Mouse (Mus musculus) cerebral cortex, adult 2 months (tissue): Measurements from ENCODE around the gene Flnb.

Experiments used
- WGBS: fragments of 180-500 bp; shearing (Covaris S2); methylation state at CpG from one replicate; pipeline ENCODE4 v1.1.7; 2018; 5-methylcytosine and 5-hydroxymethylcytosine counted together

Flnb gene

DNA sequence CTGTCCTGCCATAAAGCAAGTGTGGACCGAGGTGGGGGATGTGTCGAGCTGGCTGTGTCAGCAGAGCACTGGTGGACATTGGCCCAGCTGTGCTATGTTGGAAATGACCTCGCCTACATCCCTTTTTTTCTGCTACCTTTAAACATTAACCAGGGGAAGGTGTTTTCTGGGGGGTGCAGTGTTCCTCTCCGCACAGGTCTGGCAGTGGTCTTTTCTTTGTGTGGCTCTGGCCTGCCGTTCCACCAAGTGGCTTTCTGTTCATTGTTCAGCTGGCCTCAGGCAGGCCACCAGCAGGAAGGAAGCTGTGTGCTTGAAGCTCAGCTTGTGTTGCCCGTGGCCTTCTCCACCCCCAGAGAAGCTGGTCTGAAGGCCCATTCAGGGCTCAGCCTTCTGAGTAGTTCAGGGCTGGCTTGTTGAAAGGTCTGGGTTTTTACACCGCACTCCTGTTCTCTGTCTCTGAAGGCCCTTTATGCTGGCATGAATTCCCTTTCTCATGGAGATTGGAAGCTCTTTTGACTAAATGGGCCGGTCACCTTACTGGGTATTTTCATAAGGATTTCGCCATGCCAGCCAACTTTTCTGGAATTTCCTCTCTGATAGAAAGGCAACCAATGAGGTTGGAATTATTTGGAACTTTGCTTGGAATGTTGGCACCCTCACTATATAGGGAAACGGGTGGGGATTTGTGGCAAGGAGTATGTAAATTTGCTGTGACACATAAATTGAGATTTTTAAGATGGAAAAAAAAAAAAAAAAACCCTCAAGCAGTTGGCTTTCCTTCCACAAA is 8.6 kb downstream of the Flnb start:
- 40% methylated on average over 10 of the region's 10 CpGs for WGBS

DNA sequence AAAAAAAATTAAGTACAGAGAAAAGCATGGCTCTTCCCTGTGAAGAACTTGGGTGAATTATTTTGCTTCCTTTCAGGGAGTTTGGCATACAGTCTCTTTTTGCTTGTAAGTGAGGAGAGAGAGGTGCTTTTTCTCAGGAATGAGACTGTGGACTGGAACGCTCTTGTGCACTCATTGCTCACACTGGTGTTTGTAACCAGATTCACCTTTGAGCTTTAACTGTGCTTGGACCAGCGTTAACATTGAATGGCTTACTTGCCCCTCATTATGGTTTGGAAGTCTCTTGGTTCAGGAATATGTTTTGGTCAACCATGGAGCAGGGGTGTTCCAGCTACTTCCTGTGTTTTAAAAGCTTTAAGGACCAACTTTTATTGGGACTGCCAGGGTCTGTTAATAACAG is 11.4 kb downstream of the Flnb start:
- WGBS, result 83% methylated on average over 2 of the region's 2 CpGs

DNA sequence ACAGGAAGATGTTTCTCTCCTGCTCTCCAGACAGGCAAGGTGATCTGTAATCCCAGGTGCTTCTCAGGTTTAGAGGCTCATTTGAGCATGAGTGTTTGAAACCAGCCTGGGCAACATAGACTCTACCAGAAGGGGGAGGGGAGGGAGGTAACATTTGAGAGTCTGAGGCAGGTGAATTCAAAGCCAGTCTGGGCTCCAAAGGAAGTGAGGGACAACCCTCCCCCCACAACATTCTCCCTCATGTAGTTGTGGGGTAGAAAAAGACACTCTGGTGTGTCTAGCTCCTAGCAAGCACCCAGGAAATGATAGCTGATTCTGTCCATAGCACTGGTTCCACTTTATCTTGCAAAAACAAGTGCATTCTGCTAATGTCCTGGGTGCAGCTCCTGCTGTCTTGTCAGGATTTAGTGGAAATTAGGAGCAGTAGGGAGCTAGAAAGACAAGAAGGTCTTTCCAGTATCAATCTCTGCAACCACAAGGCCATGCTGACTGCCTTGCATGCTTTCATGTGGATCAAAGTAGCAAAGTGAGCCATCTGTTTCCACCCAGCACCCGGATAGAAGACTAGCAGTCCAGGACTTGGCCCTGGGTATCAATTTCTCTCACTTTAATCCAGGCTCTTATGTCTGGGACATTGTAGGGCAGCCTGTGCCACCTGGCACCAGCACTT is 14.1 kb downstream of the Flnb start:
- 52% methylated on average over 1 of the region's 1 CpGs for WGBS

DNA sequence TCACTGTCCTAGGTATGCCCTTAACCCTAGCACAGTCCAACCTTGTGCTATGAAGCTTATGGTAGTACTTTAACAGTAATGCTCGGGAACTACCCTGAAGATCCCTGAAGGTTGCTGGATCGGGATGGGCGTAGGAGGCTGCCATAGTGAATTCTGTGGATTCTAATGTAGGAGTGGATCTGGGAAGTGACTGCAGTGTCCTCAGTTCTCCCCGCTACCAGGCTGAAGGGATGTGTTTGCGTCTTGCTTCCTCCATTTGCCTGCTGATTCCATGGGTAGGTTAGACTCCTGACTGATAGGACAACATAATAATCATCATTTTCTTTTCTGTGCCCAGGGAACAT is 14.7 kb downstream of the Flnb start:
- WGBS, result 77% methylated on average over 5 of the region's 5 CpGs

DNA sequence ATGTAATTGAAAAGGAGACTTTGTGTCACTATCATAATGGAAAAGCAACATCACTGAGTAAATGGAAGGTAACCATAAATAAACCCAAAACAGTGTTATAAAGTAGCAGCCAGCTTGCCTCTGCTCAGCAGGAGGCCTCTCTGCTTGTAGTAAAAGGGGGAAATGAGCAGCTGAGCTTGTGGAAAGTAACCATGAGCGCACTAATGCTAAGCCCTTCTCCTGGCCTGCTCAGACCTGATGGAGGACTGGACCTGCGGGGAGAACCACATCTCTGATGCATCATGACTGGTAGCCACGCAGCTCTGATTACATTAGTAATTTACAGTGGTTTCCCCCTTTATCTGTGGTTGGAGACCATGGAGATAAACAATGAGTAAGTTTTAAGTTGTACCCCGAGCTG is 15.7 kb downstream of the Flnb start:
- WGBS, result 84% methylated on average over 4 of the region's 4 CpGs

DNA sequence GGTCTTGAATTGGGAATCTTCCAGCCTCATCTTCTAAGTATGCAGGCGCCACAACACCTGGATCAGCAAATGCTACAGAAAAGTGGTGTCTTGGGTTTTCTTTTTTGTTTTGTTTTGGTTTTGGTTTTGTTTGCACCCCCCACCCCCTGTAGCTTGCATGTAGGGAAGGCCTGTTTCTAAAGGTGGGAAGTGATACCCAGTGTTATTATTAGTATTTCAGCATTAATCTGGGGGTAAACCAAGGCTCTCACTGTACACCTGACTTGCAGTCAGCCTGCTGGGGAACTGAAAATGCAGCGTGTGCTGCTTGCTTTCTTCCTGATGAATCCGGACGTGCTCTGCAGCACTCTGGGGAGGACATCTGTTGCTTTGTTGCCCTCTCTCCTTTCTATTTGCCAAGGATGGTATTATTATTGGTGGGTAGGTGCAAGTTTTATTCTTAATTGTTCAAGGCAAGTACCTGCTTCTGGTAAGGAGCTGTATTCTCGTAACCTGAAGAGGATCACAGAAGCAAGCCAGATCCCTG is 20.9 kb downstream of the Flnb start:
- WGBS, result 72% methylated on average over 5 of the region's 5 CpGs

DNA sequence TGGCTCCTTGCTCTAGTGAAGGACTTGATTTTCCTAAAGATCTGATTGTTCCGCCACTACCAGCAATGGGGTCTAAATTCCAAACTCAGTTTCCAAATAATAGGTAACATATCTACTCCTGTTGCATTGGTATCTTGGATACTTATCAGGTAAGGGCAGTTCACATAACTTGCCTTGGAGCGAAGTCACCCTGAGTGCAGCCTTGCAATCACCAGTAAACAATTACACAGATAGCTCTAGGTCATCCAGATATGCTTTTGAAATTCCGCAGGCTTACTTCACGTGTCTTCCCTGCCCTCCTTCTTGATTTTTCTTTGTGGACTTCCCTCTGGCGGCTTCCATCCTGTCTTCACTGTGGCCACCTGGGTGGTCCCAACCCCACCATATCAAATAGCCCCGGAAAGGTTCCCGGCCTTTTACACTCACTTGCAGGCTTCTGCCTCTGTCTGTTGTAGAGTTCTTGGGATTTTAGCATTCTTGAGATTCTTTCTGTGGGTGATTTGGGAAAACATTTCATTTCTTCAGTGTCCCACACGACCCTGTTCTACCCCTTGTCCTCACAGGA is 22.3 kb downstream of the Flnb start:
- 85% methylated on average over 8 of the region's 8 CpGs for WGBS

DNA sequence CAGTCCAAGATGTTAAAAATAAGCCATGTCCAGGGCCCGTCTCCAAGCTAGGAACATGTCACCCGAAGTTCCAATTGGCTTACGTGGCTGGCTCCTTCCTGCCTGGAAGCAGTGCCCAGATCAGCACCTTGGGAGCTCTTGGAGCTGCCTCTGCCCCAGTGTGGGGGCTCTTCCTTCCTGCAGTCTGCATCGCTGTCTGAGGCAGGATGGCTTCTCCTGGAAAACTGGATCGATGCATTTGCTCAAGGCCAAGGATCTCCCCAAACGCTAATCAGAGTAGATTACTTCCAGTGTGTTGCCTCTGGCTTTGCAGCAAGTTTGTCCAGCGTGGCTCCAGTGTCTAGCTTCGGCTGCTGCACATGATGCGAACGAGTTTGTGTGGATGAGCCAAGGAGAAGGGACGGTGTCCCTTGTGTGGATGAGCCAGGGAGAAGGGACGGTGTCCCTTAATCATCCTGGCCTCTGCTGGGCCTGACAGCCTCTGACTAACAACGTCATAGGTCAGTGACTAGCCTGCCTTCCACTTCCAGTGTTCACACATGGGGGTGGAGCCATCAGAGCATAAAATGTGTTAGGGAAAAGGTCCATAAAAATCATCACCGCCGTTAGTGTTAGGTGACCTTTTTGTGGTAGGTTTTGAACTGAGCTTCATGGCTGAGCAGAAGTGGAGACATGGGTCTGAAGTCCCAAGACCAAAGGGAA is 25.0 kb downstream of the Flnb start:
- 69% methylated on average over 15 of the region's 15 CpGs for WGBS

DNA sequence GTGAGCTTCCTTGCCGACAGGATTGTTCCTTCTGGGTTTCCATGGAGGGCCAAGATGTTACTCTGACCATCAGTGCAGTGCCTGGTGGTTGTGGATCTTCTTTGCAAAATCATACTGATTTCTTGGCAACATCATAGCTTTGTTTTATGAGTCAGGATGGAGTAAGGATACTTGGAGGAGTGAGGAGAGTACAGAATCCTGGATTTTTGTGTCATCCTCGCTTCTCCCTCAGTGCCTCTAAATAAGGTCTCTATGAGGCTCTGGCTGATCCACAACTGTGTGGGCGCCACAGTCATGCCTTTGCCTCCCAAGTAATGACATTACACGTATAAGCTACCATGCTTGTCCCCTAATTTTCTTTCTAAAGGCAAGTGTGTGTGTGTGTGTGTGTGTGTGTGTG is 28.9 kb downstream of the Flnb start:
- 53% methylated on average over 4 of the region's 4 CpGs for WGBS

DNA sequence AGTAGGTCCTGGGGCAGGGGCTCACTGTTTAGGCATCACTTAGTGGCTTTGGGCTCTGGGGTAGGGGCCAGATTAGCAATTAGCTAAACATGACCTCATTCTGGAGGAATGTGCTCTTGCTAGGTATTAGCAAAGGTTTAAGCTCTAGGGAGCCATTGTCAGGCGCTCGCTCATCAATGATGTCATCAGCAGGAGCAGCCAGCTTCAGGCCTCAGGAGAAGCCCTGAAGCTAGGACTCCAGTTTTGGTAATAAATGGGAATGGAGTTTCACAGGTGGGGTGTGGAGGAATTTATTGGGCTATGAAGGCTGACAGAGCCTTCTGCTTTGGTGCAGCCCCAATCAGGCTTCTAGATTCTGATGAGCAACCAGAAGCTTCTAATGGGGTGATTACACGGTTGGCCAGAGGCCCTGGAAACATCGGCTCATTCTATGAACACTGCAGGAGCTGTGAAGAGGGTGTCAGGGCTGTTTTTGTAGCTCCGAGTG is 30.0 kb downstream of the Flnb start:
- 54% methylated on average over 5 of the region's 5 CpGs for WGBS

DNA sequence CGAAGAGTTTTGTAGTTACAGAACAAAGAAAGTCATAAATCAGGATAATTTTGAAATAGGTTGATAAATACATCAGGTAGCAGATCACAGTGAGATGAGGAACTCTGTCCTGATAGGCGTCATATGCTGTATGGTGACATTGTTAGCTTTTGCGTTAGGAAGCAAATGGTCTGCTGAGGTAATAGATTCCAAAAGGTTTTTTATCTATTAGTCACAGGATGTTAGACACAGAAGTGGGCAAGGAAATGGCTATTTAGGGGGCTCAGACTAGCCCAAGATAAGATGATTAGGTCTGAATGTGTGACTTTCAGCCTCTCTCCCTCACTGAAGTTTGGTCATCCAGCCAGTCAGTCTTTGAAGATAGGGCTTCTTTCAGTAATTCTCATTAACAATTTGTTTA is 33.2 kb downstream of the Flnb start:
- 84% methylated on average over 3 of the region's 3 CpGs for WGBS

DNA sequence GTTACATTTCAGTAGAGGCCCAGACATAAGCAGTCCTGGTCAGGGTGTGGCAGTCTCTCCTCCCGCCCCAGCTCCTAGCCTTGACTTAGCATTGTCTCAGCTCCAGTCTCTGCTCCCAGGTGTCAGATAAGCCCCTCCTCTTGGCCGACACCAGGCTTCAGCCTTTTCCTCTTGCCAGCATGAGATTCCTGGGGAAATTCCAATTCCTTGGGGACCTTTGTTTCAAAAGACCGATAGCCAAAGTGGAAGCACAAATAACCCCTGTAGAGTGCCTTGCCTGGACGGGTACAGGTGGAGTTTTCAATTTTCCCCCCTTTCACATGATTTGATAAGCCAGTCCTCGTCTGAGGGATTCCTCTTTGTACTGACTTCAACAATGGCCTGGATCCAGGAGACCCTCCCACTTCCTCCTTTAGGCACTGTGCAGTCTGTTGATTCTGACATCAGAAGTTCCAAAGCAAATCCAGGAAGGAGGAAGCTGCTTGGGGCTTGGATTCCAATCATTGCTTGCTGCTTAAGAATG is 33.8 kb downstream of the Flnb start:
- 57% methylated on average over 5 of the region's 5 CpGs for WGBS

DNA sequence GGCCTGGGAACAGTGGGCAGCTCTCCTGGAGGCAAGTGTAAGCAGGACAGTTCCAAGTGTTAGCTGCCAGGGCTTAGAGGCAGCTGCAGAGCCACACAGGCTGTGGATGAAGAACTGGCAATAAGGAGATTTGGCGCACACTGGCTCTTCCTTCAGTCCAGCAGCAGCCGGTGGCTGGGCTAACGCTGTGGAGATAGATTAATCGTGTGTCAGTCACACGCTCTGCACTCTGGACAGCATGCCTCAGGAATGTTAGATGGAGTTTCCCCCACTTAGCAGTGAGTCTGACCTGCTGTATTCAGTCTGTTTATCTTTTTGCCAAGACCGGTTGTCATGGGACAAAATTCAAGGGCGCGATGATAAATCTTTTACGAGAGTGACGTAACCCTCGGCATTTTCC is 35.9 kb downstream of the Flnb start:
- WGBS, result 71% methylated on average over 11 of the region's 11 CpGs

DNA sequence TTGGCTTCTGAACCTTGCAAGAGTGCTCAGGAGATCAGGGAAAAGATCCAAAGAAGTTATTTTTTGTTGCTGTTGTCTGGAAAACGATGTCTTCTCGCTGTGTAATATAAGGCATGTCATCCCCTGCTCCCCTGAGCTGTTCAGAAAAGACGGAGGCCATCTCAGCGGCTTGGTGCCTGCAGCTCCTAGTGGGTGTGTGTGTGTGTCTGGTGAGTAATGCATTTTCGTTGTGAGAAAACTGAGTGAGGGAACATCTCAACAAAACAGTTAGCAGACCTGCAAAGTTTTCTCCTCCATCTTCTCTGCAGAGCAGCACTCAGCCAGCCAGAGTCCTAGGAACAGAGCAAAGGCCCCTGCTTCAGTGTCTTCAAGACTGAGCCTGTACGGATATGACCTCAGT is 36.6 kb downstream of the Flnb start:
- 56% methylated on average over 6 of the region's 6 CpGs for WGBS

DNA sequence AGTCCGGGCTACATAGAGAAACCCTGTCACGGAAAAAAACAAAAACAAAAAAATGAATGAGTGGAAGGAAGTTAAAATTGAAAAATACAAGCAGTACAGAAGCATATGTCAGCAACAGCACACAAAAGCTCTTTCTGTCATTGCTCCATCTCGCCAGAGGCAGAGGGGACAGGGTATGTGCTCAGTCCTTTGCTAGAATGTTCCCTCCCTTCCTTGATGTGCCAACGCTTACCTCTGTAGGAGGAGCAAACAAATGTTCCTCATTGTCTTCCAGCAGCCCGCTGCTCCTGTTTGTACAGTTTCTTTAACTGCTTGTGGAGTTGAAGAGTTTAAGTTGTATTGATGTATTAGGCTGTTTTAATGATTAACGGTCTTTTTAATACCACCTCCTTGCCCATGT is 37.3 kb downstream of the Flnb start:
- WGBS, result 67% methylated on average over 6 of the region's 6 CpGs

DNA sequence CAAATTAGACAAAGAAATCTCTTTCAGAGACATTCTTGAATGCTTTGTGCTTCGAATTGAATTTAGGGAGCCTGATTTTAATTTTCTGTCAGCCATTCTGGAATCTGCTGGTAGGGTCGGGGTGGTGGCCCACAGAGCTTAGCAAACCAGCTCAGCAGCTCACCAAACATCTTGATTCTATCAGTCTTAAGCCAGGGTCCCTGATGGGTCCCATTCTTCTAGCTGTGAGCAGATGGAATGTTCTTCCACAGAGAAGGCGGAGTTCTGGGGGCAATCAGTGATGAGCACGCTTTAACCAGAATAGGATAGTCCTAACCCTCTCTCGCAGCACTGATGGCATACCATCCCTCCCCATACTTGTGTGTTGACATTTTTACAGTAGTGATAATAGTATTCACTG is 37.7 kb downstream of the Flnb start:
- WGBS, result 79% methylated on average over 5 of the region's 5 CpGs

DNA sequence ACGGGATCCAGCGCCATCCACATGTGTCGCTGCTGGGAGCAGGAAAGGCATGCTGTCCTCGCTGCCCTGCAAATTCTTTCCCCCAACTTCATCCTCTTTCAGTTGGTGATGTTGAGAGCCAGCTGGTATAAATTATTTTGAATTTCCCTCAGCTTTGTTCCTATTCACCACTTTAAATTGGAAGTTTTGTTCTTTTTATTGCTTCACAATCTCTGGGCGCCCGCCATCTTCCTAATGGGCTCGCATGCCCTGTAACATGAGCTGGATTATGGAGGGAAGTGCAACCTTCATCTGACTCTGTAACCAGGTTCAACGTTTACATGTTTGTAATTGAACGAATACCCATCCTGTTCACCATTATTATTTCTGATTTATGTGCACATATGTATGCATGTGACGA is 38.6 kb downstream of the Flnb start:
- 87% methylated on average over 10 of the region's 10 CpGs for WGBS

DNA sequence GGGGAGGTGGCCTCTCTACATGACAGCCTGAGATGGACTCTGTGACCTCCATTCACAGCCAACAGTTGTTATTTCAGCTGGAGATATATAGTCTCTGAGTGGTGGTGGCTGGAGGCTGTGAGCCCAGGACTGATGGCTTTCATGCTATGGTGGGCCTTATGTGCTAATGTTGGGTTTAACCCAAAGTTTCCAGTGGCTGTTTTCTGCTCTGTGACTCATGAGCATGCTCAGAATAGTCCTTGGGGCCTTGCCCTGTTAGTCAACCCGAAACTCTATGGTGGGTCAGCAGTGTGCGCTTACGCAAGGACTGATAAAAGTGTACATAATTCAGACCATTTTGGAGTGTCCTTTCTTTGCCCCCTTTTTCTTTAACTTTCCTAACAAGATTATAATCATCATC is 40.1 kb downstream of the Flnb start:
- WGBS, result 93% methylated on average over 3 of the region's 3 CpGs

DNA sequence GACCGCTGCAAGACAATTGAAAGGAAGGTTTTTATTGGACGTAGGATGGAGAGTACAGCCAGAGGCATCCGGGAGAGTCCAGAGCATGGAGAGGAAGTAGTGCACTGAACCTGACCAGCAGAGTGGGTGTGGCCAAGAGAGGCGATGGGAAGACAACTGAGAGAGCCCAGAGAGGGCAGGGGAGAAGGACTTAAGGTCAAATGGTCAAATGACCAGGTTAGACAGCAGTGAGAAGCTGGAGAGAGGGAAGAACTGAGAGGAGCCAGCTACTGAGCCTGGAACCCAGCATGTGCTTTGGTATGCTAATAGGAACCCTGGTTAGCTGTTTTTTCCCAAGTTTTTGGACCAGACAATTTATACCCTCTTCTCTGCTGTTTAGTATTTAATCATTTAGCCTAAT is 40.7 kb downstream of the Flnb start:
- WGBS, result 62% methylated on average over 4 of the region's 4 CpGs

DNA sequence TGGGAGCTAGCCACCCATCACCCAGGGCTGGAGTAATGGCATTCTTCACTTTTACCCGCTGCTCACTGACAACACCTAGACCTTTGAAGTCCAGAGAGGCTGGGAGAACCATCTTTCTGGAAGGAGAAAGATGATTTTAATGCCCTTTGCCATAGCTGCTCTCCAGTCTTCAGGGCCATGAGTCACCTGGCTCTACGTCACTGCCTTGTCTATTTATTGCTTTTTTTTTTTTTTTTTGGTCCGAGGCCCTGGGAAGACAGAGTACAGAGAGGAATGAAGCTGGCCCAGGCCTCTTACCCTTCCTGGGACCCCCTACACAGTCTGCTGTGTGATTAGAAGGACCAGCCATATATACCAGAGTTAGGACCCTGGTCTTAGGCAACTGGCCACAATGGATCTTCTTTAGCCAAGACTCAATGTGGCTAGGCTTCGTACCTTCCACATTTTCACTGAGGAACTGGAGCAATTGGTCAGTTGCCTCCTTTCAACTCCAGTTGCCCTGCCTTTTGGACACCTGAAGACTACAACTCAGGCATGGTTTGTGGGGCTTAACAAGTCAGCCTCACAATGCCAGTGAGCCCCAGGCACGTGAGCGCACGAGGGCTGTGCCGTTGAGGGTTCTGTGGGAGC is 42.9 kb downstream of the Flnb start:
- WGBS, result 95% methylated on average over 8 of the region's 8 CpGs

DNA sequence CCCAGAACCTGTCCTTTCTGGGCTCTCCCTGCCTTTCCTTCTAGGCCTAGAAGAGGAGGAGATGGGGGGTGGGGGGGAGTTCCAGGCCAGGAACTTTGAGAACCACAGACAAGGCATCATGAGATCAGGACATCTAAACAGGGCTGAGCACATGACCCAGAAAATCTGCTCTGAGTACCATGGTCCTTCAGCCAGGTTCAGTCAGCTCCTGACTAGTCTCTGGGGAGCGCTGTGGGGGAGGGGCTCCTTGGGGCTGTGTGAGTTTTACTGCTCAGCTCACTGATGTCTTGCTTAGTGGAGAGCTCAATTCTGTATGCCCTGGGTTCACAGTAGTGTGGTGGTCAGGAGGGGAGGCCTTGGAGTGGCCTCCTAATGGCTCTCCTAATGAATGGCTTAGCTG is 43.5 kb downstream of the Flnb start:
- 96% methylated on average over 1 of the region's 1 CpGs for WGBS

DNA sequence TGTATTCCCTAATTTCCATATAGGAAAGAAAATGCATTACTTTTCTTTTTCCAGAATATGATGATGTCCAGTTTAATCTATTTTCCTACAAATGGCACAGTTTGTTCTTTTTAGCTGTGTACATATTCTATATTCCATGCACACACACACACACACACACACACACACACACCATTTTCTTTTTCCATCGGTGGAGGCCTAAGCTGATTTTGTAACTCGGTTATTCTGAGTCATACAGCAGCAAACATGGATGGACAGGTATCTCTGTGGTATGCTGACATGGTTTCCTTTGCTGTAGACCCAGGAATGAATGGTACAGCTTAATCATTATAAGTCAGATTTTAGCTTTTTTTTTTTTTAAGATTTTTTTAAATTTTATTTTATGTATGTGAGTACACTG is 44.5 kb downstream of the Flnb start:
- WGBS, result 82% methylated on average over 2 of the region's 2 CpGs
